Mouse (Mus musculus) liver, adult 2 months (tissue): ENCODE measurements at regions not wholly inside any gene's neighbourhood (a gene's known extent, or its start where the extent isn't known, plus 50 kb on each side); places are given as distances from the start of the nearest gene placed in this dataset.
"Not testable (repeated sequence)": the region's sequence is repeated elsewhere in the genome, so short reads cannot be mapped to it uniquely, and the experiment has no call there.

ENCODE experiments used
- DNase-seq: peaks from one replicate; pipeline ENCODE4 v3.0.0-alpha.2; 2011; ENCODE audit warnings: low read depth, low spot score; ENCODE audit errors: extremely low read depth
- H3K27ac ChIP-seq: fragments of 200-500 bp; replicated peaks from 2 replicates; pipeline ENCODE4 v1.5.1; 2012; ENCODE audit warnings: low read depth, mild to moderate bottlenecking, control low read depth, inconsistent platforms, low read length; ENCODE audit not compliant: insufficient read depth
- H3K27me3 ChIP-seq: fragments of 200-500 bp; 2 replicates; pipeline ENCODE4 v1.6.1; 2012; ENCODE audit warnings: mild to moderate bottlenecking, moderate library complexity, low read length, inconsistent platforms; ENCODE audit not compliant: control insufficient read depth, insufficient read depth
- H3K36me3 ChIP-seq: fragments of 200-500 bp; 2 replicates; pipeline ENCODE4 v1.6.1; 2012; ENCODE audit warnings: low read length, inconsistent platforms; ENCODE audit not compliant: control insufficient read depth, insufficient read depth
- H3K4me1 ChIP-seq: fragments of 200-500 bp; 2 replicates; pipeline ENCODE4 v1.6.1; 2011; ENCODE audit warnings: low read length; ENCODE audit not compliant: control insufficient read depth, insufficient read depth
- H3K4me3 ChIP-seq: fragments of 200-500 bp; 2 replicates; pipeline ENCODE4 v1.5.1; 2011; ENCODE audit warnings: low read depth, mild to moderate bottlenecking, control low read depth, low read length, moderate library complexity; ENCODE audit not compliant: insufficient read depth
- H3K79me2 ChIP-seq: fragments of 200-500 bp; 2 replicates; pipeline ENCODE4 v1.6.1; 2012; ENCODE audit warnings: inconsistent platforms, mild to moderate bottlenecking, low read length, moderate library complexity; ENCODE audit not compliant: control insufficient read depth, insufficient read depth
- H3K9ac ChIP-seq: fragments of 200-500 bp; 2 replicates; pipeline ENCODE4 v1.6.1; 2012; ENCODE audit warnings: low read depth, mild to moderate bottlenecking, control low read depth, inconsistent platforms, low read length
- CTCF ChIP-seq: fragments of 200-500 bp; IDR thresholded peaks from 2 replicates; pipeline ENCODE4 v1.5.1; 2011; ENCODE audit warnings: low read depth, low read length, control low read depth
- POLR2A ChIP-seq: fragments of 200-500 bp; IDR thresholded peaks from 2 replicates; pipeline ENCODE4 v1.6.1; 2011; ENCODE audit warnings: low read length, control low read depth; ENCODE audit not compliant: insufficient read depth; ENCODE audit errors: extremely low read depth
- WGBS: fragments of 180-500 bp; shearing (Covaris S2); methylation state at CpG from one replicate; pipeline ENCODE4 v1.1.7; 2018; 5-methylcytosine and 5-hydroxymethylcytosine counted together

- no peak for DNase-seq
- Histone ChIP-seq H3K9ac (no peak overlapping the region), H3K27me3 (no peaks in the 10 kb centered on the region), H3K4me3 (no peak overlapping the region), H3K79me2 (no peaks in the 10 kb centered on the region), H3K4me1 (no peaks in the 10 kb centered on the region), H3K27ac (no peak overlapping the region), H3K36me3 (no peaks in the 10 kb centered on the region)
- 75% methylated on average over 7 of the region's 7 CpGs for WGBS
- no peak for TF ChIP-seq CTCF
Measured at GRCm38 (mm10) chr11:8763448-8763847, 99.1 kb upstream of the Tns3 start.

- DNase-seq = no peak
- WGBS = 81% methylated on average over 2 of the region's 2 CpGs
- H3K4me1 ChIP-seq = no peaks in the 10 kb centered on the region
Measured at GRCm38 (mm10) chr11:8762133-8762532, 97.8 kb upstream of the Tns3 start.

GRCm38 (mm10) chr11:8761626-8762025 is 97.3 kb upstream of the Tns3 start:
- no peak for TF ChIP-seq CTCF
- no peak for TF ChIP-seq POLR2A
- Histone ChIP-seq H3K9ac (no peak overlapping the region), H3K4me1 (no peaks in the 10 kb centered on the region), H3K79me2 (no peaks in the 10 kb centered on the region), H3K27me3 (no peaks in the 10 kb centered on the region), H3K27ac (no peak overlapping the region), H3K36me3 (no peaks in the 10 kb centered on the region), H3K4me3 (no peak overlapping the region)
- DNase-seq = no peak

More at GRCm38 (mm10) chr11:8762133-8762532, 97.8 kb upstream of the Tns3 start:
- no peaks in the 10 kb centered on the region for H3K27me3 ChIP-seq
- no peak overlapping the region for H3K9ac ChIP-seq
- H3K4me3 ChIP-seq = no peak overlapping the region
- TF ChIP-seq POLR2A = no peak
- TF ChIP-seq CTCF = no peak
- no peaks in the 10 kb centered on the region for H3K36me3 ChIP-seq
- no peaks in the 10 kb centered on the region for H3K79me2 ChIP-seq
- H3K27ac ChIP-seq = no peak overlapping the region

GRCm38 (mm10) chr11:8759858-8760257 is 95.5 kb upstream of the Tns3 start:
- H3K79me2 ChIP-seq = no peaks in the 10 kb centered on the region
- no peaks in the 10 kb centered on the region for H3K4me1 ChIP-seq
- TF ChIP-seq CTCF (no peak), POLR2A (no peak)
- H3K4me3 ChIP-seq = no peak overlapping the region
- DNase-seq = peak; percentile 4
- H3K27ac ChIP-seq = no peak overlapping the region
- no peak overlapping the region for H3K9ac ChIP-seq
- H3K36me3 ChIP-seq = no peaks in the 10 kb centered on the region
- no peaks in the 10 kb centered on the region for H3K27me3 ChIP-seq
- WGBS = 67% methylated on average over 1 of the region's 1 CpGs

- H3K27me3 ChIP-seq, H3K79me2 ChIP-seq, H3K36me3 ChIP-seq, H3K4me1 ChIP-seq, H3K9ac ChIP-seq, H3K4me3 ChIP-seq, DNase-seq, H3K27ac ChIP-seq: not testable (repeated sequence)
- 69% methylated on average over 2 of the region's 2 CpGs for WGBS
Measured at GRCm38 (mm10) chr11:8754508-8754907, 90.2 kb upstream of the Tns3 start.

GRCm38 (mm10) chr11:8735784-8736183 is 71.4 kb upstream of the Tns3 start:
- H3K79me2 ChIP-seq, H3K4me1 ChIP-seq, H3K9ac ChIP-seq, H3K4me3 ChIP-seq, H3K27me3 ChIP-seq, H3K27ac ChIP-seq, DNase-seq, H3K36me3 ChIP-seq: not testable (repeated sequence)
- 78% methylated on average over 3 of the region's 3 CpGs for WGBS
